Mouse (Mus musculus) lung, embryonic 16.5 days (tissue): Measurements from ENCODE around the gene Atf7. TPM values are rescaled to one million over a fixed set of nuclear protein-coding genes. Genes with fewer than 3 reads are reported as not detected.

Experiments
- ATAC-seq: fragments of 200-750 bp; cut with Nextera tagmentation; 2 replicates; pipeline ENCODE4 v1.8.0; 2017; ENCODE audit warnings: low read depth, mild to moderate bottlenecking, moderate library complexity
- H3K27ac ChIP-seq: fragments of 300-500 bp; sonication (generic); 2 replicates; pipeline ENCODE4 v1.5.1; 2014; ENCODE audit warnings: mild to moderate bottlenecking, control low read depth, low read length
- H3K27me3 ChIP-seq: fragments of 300-500 bp; sonication (generic); 2 replicates; pipeline ENCODE4 v1.6.1; 2014; ENCODE audit warnings: low read depth, low read length, mixed read lengths; ENCODE audit not compliant: control insufficient read depth, insufficient read depth
- H3K36me3 ChIP-seq: fragments of 300-500 bp; sonication (generic); 2 replicates; pipeline ENCODE4 v1.6.1; 2014; ENCODE audit warnings: low read length; ENCODE audit not compliant: control insufficient read depth, insufficient read depth
- H3K4me1 ChIP-seq: fragments of 300-500 bp; sonication (generic); replicated peaks from 2 replicates; pipeline ENCODE4 v1.6.1; 2014; ENCODE audit warnings: low read length, mixed read lengths; ENCODE audit not compliant: control insufficient read depth, insufficient read depth
- H3K4me2 ChIP-seq: fragments of 300-500 bp; sonication (generic); 2 replicates; pipeline ENCODE4 v1.6.1; 2014; ENCODE audit warnings: low read depth, low read length, control low read depth
- H3K4me3 ChIP-seq: fragments of 300-500 bp; sonication (generic); 2 replicates; pipeline ENCODE4 v1.5.1; 2014; ENCODE audit warnings: mild to moderate bottlenecking, low read length, control low read depth
- H3K9ac ChIP-seq: fragments of 300-500 bp; sonication (generic); 2 replicates; pipeline ENCODE4 v1.6.1; 2014; ENCODE audit warnings: low read length, control low read depth
- H3K9me3 ChIP-seq: fragments of 300-500 bp; sonication (generic); 2 replicates; pipeline ENCODE4 v1.6.1; 2016; ENCODE audit warnings: low read length; ENCODE audit not compliant: control insufficient read depth
- WGBS: fragments of 180-500 bp; shearing (Covaris S2); extraction: QIAGEN DNeasy Blood & Tissue Kit; methylation state at CpG from one replicate; pipeline ENCODE4 v1.1.7; 2014; 5-methylcytosine and 5-hydroxymethylcytosine counted together
- polyA plus RNA-seq: library from polyadenylated mRNA; unstranded; fragments of >200 nt; fragmentation: Nextera tagmentation; extraction: Ambion mirVana; gene quantifications from 2 replicates; pipeline ENCODE4 v1.2.1, GENCODE M21; 2015

Gene Atf7
- polyA plus RNA-seq, 1 experiment from 2014 or later: 50.0 TPM

DNA sequence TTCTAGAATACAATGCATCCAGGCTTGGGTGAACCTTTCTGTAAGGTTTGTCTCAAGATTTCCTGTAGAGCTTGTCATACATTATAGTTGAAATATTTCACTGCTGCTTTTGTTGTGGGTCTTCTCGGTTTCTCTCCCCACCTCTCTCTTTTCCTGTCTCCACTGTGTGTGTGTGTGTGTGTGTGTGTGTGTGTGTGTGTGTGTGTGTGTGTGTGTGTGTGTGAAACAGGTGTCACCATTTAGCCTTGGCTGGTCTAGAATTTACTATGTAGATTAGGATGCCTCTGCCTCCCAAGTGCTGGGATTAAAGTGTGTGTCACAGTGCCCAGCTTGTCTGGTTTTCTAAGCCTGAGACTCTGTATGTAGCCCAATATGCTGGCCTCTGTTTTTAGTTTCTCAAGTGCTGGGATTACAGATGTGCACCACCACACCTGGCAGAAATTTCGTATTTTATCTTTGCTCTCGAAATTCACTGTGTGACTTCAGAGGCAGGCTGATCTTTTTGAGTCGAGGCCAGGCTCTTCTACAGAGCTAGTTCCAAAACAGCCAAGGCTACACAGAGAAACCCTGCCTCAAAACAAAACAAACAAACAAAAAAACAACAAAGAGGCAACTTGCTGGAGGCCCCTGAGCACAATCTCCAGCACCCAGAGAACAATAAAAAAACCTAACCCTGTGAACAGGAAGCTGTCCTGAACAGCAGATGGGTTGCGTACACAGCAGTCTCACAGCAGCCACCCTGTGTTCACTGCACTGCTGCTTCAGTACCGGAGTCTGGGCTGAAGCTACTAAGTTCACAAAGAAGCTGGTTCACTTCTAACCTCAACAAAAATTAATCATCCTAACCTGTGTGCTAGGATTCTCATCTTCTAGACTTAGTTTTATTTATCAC, 98.9 kb downstream of the Atf7 start:
- Histone ChIP-seq H3K27me3 (no peaks in the 10 kb centered on the region), H3K36me3 (peaks cover 52% of the 10 kb centered on the region), H3K4me1 (no peaks in the 10 kb centered on the region), H3K4me3 (no peak overlapping the region), H3K27ac (no peak overlapping the region), H3K9ac (no peak overlapping the region), H3K4me2 (no peak overlapping the region), H3K9me3 (no peaks in the 10 kb centered on the region)
- 73% methylated on average over 6 of the region's 6 CpGs for WGBS
- no peak for ATAC-seq

GRCm38 (mm10) chr15:102524892-102525485, 100.3 kb downstream of the Atf7 start, which contains the start of gene Npff:
Gene Npff (minus strand): TSS chr15:102524942.
- peak; percentile 56; the same call in 1 of the 2 replicates for ATAC-seq
- no peak within 1 kb of the TSS for H3K4me3 ChIP-seq
- H3K4me2 ChIP-seq: no peak within 1 kb of the TSS
- peaks cover 43% of the 10 kb centered on the region for H3K36me3 ChIP-seq
- no peaks in the 10 kb centered on the region for H3K9me3 ChIP-seq
- H3K9ac ChIP-seq: no peak within 1 kb of the TSS
- H3K27ac ChIP-seq: no peak within 1 kb of the TSS
- no peaks in the 10 kb centered on the region; the same call in 1 of the 2 replicates for H3K4me1 ChIP-seq
- H3K27me3 ChIP-seq: no peaks in the 10 kb centered on the region
- WGBS: 1% methylated on average over 3 of the region's 3 CpGs

DNA sequence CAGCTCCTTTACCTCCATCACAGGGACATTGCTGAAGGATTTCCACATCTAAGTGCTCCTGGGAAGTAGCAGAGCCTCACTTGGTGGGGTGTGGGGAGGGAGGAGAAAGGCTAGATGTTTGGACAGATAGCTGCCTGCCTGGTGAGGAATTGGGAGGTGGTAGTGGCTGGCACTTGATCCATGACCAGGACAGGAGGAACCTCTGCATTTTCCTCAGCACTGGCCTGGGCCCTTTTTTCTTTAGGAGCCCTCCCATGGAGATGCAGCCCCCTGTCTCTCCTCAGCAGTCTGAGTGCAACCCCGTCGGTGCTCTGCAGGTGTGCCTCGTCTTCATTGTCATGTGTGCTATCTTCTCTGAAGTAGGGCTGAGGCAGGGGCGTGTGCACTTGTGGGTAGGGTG, 103.8 kb downstream of the Atf7 start:
- no peaks in the 10 kb centered on the region for H3K9me3 ChIP-seq
- peaks cover 6% of the 10 kb centered on the region for H3K4me1 ChIP-seq
- WGBS: 78% methylated on average over 4 of the region's 4 CpGs
- peaks cover 16% of the 10 kb centered on the region; the same call in 1 of the 2 replicates for H3K36me3 ChIP-seq
- no peak for ATAC-seq
- H3K4me2 ChIP-seq: no peak overlapping the region
- H3K27ac ChIP-seq: no peak overlapping the region
- H3K4me3 ChIP-seq: no peak overlapping the region
- H3K9ac ChIP-seq: no peak overlapping the region
- H3K27me3 ChIP-seq: no peaks in the 10 kb centered on the region

DNA sequence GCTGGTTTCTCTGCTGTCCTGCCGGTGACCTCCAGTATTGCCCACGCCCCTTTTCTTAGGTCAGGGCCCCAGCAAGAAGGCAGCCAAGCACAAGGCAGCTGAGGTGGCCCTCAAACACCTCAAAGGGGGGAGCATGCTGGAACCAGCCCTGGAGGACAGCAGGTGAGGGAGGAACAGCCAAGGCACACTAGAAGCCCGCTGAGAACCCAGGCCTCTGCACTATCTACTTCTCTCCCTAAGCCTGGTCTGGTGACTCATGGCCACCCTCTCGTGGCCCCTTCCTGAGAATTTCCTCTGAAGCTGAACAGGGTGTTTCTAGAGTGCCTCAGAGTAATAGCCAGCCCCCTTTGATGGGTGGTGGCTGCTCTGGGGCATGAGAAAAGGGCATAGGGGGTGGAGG, 104.8 kb downstream of the Atf7 start:
- H3K4me1 ChIP-seq: peaks cover 14% of the 10 kb centered on the region
- no peaks in the 10 kb centered on the region for H3K9me3 ChIP-seq
- H3K27me3 ChIP-seq: no peaks in the 10 kb centered on the region
- no peak overlapping the region for H3K4me3 ChIP-seq
- H3K9ac ChIP-seq: no peak overlapping the region
- H3K36me3 ChIP-seq: peaks cover 16% of the 10 kb centered on the region; the same call in 1 of the 2 replicates
- no peak overlapping the region for H3K27ac ChIP-seq
- 67% methylated on average over 4 of the region's 4 CpGs for WGBS
- H3K4me2 ChIP-seq: no peak overlapping the region
- ATAC-seq: no peak

- H3K9me3 ChIP-seq: no peaks in the 10 kb centered on the region
- 51% methylated on average over 15 of the region's 17 CpGs for WGBS
- H3K27me3 ChIP-seq: no peaks in the 10 kb centered on the region
- ATAC-seq: no peak
- peak overlapping the region; percentile 99; the same call in 1 of the 2 replicates for H3K27ac ChIP-seq
- peak overlapping the region; percentile 60 for H3K4me3 ChIP-seq
- H3K36me3 ChIP-seq: peaks cover 15% of the 10 kb centered on the region; the same call in 1 of the 2 replicates
- peaks cover 14% of the 10 kb centered on the region for H3K4me1 ChIP-seq
- H3K4me2 ChIP-seq: peak overlapping the region; percentile 82
- H3K9ac ChIP-seq: peak overlapping the region; percentile 92
Measured at GRCm38 (mm10) chr15:102519211-102520141, 105.8 kb downstream of the Atf7 start.

- Histone ChIP-seq H3K36me3 (peaks cover 10% of the 10 kb centered on the region; the same call in 1 of the 2 replicates), H3K4me1 (peaks cover 14% of the 10 kb centered on the region), H3K9me3 (no peaks in the 10 kb centered on the region), H3K27me3 (no peaks in the 10 kb centered on the region), H3K27ac (peak overlapping the region; percentile 99), H3K4me3 (peak overlapping the region; percentile 60), H3K9ac (peak overlapping the region; percentile 92), H3K4me2 (peak overlapping the region; percentile 82)
- 8% methylated on average over 9 of the region's 9 CpGs for WGBS
- ATAC-seq: no peak
Measured at GRCm38 (mm10) chr15:102518859-102519201, 106.4 kb downstream of the Atf7 start.

DNA sequence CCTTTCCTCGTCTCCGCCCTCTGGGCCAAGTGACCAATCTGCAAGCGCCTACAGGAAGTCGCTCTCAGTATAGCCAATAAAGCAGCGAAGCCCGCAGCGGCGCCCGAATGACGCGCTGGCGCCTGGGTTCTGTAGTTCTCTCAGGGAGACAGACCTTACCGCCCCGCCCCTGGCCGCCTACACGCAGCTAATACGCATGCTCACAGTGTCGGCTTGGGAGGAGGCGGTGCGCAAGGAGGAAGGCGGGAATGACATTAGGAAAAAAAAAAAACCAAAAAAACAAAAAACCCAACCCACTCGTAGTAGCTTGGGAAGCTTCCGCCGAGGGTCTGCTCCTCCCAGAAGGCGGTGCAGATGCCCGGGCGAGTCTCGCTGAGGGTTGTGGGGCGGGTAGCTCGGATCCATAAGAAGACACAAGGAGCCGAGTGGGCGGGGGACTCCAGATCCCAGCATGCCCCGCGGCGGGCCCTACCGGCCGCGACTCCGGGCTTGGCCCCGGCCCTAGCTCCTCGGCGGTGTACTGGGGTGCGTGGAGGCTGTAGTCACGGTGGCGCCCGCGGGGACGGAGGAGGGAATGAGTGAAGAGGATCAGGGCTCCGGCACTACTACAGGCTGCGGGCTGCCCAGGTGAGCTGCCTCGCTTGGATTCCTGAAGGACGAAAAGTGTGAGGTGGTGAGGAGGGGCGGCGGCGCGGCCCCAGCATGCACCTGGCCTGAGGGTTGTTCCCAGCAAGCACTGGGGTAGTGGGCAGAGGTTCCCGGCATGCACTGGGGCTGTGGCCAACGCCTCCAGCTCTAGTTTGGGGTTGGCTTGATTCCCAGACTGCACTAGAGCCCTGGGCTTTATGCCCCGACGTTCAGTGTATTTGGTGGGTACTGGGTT, 107.0 kb downstream of the Atf7 start, which contains the start of gene Tarbp2:
Tarbp2 (plus strand) TSS at position 217 of the 883 bp plus-strand sequence.
- Histone ChIP-seq H3K9ac (peak within 1 kb of the TSS; percentile 92), H3K4me1 (peaks cover 14% of the 10 kb centered on the region), H3K4me2 (peak within 1 kb of the TSS; percentile 89), H3K9me3 (no peaks in the 10 kb centered on the region), H3K4me3 (peak within 1 kb of the TSS; percentile 60), H3K36me3 (peaks cover 6% of the 10 kb centered on the region; the same call in 1 of the 2 replicates), H3K27ac (peak within 1 kb of the TSS; percentile 99), H3K27me3 (no peaks in the 10 kb centered on the region)
- under 1% methylated on average over 60 of the region's 60 CpGs for WGBS
- peak; percentile 92 for ATAC-seq

- Histone ChIP-seq H3K27me3 (no peaks in the 10 kb centered on the region), H3K4me2 (peak overlapping the region; percentile 89), H3K4me3 (peak overlapping the region; percentile 60), H3K27ac (peak overlapping the region; percentile 83), H3K9me3 (no peaks in the 10 kb centered on the region), H3K9ac (peak overlapping the region; percentile 64), H3K4me1 (peaks cover 14% of the 10 kb centered on the region), H3K36me3 (peaks cover 6% of the 10 kb centered on the region; the same call in 1 of the 2 replicates)
- ATAC-seq: no peak
- 0% methylated on average over 10 of the region's 10 CpGs for WGBS
Measured at GRCm38 (mm10) chr15:102517631-102517975, 107.7 kb downstream of the Atf7 start.
